Mouse (Mus musculus): ENCODE data around the gene Leo1. TPM values are rescaled to one million over a fixed set of nuclear protein-coding genes. Genes with fewer than 3 reads are reported as not detected.
"Not testable (repeated sequence)": the region's sequence is repeated elsewhere in the genome, so short reads cannot be mapped to it uniquely, and the experiment has no call there.

The Leo1 gene
- polyA plus RNA-seq, 2 experiments from 2014 or later: 31.7 to 40.8 TPM

DNA sequence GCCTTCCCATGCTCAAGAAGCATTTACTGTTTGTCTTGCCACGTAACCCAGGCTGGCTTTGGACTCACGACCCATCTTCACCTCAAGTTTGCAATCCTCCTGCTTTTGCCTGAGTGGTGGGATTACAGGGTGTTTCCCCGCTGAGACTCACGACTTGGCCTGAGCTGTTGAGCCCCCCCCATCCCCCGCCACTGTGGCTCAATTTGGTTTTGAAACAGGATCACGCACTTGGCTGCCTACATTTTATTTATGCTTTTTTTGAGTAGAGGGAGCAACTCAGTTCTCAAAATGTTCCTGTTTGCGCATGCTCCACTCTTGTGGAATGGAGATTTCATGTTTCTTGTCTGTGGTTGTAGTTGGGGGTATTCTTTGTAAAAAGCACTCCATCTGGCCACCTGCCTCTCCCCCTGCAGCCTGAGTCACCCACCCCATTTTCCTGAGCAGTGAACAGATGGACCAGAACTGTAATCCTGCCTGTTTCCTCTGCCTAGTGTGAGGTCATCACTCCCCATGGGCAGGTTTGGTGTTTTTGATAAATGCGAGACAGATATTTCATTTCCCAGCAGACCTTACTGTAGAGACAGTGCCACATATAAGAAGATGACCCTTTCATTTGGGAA lies 37.9 kb downstream of the Leo1 start:
- ATAC-seq: no peak

DNA sequence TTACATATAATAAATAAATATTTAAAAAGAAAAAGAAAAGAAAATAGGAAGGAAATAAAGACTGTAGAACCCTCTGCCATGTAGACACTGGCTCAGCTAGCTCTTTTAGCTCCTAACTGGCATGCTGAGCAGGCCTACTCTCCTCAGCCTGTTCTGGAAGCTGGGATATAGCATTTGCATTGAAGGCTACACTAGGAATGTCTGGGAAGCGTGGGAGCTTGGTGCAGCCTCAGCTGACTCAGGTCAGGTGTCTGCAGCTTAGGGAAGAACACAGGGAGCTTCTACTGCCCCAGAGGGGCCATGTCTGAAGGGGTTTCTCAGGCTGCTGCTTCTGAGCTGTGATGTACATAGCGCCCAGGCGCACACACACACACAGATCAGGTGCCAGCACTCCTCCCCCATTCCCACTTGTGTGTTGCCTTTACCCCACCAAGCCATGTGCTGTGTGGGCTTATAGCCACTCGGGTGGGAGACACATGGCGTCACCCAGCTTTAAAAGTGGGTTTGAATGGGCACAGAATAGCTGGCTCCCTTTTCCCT lies 39.3 kb downstream of the Leo1 start:
- no peak for ATAC-seq

DNA sequence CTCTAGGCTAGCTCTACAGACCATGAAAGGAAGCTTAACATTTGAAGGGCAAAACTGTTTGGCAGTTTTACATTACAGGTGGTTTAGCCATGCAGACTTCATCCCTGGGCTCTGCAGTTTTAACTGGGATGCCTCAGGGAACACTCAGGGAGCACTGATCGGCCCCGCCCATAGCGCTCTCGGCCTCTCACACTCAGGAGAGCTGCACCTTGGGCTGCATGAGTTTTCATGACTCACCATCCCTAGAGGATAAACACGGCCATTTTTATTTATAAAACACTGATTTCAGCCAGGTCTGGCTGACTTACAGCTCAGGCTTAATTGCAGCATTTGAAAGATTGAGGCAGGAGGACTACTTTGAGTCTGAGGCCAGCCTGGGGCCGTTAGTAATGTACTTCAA lies 43.9 kb downstream of the Leo1 start:
- no peak for ATAC-seq

DNA sequence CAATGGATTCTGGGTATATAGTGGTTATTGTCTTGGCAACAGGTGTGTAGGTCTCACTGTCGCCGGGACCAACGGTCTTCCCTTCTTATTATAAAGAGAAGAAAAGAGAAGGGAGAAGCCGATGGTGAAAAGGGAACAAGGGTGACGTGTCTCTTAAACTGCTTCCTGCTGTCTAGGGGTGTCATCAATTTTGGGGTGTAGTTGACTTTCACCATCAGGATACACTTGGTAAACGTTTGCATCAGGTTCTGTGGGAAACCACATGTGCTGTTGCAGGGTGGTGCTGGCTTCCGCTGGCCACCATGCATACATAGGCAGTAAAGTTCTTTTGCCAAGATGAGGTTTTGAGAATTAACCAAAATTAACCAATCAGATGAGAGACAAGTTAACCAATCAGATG lies 46.9 kb downstream of the Leo1 start:
- ATAC-seq: not testable (repeated sequence)

DNA sequence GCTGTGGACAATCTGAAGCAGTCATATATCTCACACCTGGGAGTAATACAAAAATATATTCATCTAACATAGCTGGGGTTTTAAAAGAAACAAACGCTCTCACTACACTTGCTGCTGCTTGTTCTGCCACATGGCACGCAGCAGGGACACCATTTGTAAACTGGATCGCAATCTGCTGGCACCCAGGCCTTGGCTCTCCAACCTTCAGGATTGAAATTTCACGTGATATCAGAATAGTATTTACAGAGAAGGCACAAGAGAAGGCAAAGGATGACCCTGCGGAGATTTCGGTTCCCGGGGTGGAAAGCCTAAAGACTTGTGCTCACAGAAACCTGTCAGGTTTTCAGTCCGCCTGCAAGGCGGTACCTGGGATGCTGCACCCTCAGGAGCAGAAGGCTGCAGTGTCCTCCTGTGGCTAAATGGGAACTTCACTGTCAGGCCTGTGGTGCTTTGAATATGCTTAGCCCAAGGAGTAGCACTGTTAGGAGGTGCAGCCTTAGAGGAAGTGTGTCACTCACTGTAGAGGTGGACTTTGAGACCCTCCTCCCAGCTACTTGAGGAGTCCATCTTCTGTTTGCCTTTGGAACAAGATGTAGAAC lies 53.2 kb downstream of the Leo1 start:
- ATAC-seq: no peak

DNA sequence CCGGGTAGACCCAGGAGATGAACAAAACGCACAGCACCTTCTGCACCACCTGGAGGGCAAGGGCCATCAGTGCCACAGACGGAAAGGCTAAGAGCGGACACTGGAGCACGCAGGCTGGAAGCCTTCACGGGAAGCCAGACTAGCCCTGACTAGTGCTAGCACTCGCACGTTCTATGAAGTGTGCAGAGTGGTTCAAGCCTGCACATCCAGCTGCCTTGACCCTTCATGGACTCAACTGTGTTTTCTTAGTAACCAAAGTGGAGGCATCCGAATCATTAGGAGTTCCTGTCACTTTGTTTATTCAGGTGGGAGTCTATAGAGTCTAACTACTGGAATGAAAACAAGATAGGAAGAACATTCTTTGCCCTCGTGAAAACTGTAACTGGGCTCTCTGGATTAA lies 54.6 kb downstream of the Leo1 start:
- no peak for ATAC-seq

DNA sequence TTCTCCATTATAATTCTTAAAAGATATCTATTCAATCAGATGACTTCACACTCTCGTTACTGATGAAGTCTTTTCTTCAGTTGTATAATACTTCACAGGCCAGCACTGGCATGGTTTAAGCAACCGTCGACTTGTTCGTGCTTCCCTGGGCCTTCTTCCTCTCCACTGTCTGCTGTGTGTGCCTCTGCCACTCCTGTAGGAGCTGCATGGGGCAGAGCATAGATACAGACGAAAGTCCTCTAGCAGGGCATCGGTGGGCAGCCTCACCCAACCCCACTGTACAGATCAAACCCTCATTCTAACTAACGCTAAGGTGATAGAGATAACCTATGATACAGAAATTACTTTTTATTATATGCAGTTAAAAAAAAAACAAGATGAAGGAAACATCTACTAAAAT lies 57.2 kb downstream of the Leo1 start:
- ATAC-seq: no peak

DNA sequence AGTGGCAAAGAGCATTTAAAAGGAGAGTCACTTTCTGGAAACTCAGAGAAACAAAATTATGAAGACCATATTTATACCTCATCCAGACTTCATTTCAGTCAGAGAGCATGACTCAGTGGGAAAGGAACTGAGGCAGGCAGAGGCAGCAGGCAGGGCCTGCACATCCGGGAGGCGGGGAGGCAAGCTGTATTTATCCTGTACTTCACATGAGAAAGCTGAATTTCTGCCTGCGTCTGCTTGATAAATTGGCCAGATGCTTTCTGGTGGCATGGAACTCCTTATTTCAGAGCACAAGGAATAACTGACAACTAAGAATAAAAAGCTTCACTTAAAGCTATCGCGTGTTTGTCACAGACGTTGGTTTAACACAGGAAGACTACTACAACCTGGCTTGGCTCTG lies 63.0 kb downstream of the Leo1 start:
- no peak for ATAC-seq

DNA sequence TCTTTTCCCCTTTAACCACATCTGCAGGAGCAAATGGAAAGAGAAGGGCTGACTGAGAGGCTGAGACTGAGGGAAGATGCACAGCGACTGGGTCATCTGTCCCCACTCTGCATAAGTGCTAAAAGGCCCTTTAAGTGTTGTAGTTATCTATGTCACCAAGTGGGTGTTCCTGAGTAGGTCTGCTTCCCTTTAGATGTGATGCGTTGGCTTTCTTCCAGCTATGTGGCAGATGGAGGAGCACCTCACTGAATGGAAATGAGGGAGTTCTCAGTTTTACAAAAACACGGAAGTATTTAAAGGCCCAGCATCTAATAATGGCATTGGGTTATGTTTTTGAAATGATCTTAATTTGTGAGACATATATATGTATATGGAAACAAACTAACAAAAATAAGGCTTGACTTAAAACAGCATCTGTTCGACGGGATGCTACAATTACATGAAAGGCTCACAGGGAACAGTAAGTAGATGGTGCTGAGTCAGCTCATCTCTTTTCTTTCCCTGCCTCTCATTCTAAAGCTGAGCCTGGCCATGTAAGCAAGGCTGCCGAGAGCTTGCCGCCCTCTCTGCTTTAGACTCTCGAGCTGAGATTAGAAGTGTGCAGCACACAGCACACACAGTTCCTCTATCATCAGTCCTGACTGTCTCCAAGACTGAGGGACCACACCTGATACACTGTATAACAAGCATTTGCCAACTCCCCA lies 70.1 kb downstream of the Leo1 start:
- no peak for ATAC-seq

DNA sequence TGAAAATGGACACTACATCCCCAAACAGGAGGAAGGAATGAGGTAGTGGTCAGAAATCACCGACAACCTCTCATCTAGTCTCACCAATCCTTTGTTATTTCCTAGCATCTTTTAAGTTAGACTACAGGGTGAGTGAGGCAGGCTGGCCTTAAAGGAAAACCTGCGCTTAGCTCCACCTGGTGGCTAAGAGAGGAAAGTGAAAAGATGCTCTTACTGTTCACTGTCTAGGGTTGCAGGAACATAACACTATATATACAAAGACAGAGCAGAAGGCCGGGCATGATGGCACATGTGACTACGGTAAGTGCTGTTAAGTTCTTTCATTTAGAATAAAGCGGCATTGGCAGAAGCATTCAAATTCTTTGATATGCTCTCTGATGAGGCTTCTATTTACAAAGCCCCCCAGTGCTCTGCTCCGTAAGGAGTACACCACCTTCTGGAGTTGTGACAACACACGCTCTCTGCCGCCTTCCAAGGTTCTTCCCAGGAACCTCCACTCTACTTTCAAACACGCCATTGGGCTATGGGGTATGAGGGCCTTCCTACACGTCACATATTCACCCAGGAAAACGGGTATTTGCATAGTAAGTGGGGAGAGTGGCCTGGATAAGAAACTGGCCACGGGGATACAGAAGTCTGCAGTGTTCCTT lies 74.3 kb downstream of the Leo1 start:
- ATAC-seq: peak; percentile 77

Other genes with a start within 250 kb of the Leo1 start
- gene Myo5c, start 209.5 kb upstream of the Leo1 start, polyA plus RNA-seq (2017; shearing (Covaris generic)): 1 to 10 TPM in 1 of 2 experiments, not detected in 1; 1.1 TPM
- gene Gnb5, start 135.2 kb upstream of the Leo1 start, polyA plus RNA-seq (2017; shearing (Covaris generic)): 10 to 100 TPM in 1 of 2 experiments, 1 to 10 TPM in 1; 9.0 to 11.3 TPM
- under 1 TPM in 1 of 2 experiments, not detected in 1; 0.27 TPM for gene Bcl2l10, start 93.8 kb upstream of the Leo1 start, polyA plus RNA-seq (2017; shearing (Covaris generic))
- 10 to 100 TPM; 31.1 to 45.6 TPM for gene Mapk6, start 31.5 kb upstream of the Leo1 start, polyA plus RNA-seq (2017; shearing (Covaris generic))
- gene Tmod3, start 118.1 kb downstream of the Leo1 start, polyA plus RNA-seq (2017; shearing (Covaris generic)): 100 to 1,000 TPM; 147 to 187 TPM
- gene Tmod2, start 169.8 kb downstream of the Leo1 start, polyA plus RNA-seq (2017; shearing (Covaris generic)): under 1 TPM in 1 of 2 experiments, not detected in 1; 0.29 TPM
- 1 to 10 TPM; 3.9 to 5.6 TPM for gene Lysmd2, start 184.2 kb downstream of the Leo1 start, polyA plus RNA-seq (2017; shearing (Covaris generic))
- gene Scg3, start 242.5 kb downstream of the Leo1 start, polyA plus RNA-seq (2017; shearing (Covaris generic)): not detected

Measured in CD4-positive, CD25-positive, alpha-beta regulatory T cell, adult 4 months (primary cell).